Mouse (Mus musculus): ENCODE results near the gene Gfer.

GRCm38 (mm10) chr17:24676187-24676586 is 19.8 kb downstream of the Gfer start:
- TF ChIP-seq TAL1 (IDR thresholded peaks at IDR 0.05; ENCODE audit: low read length) (no peak), GATA1 (IDR thresholded peaks at IDR 0.05; ENCODE audit: low read length) (no peak)

All from erythroblast, embryonic 14.5 days (primary cell).